Mouse (Mus musculus): Measurements from ENCODE around the gene Ankrd33b.

The Ankrd33b gene

GRCm38 (mm10) chr15:31265404-31265803, 102.1 kb downstream of the Ankrd33b start:
- no peak for DNase-seq (ENCODE audit: low spot score in 2 of 2)

- peak; percentile 76 to 79 for DNase-seq (ENCODE audit: low spot score in 2 of 2)
These were observed 102.7 kb downstream of the Ankrd33b start for GRCm38 (mm10) chr15:31264827-31265226.

- DNase-seq (ENCODE audit: low spot score in 2 of 2) = no peak
These were observed 105.2 kb downstream of the Ankrd33b start for GRCm38 (mm10) chr15:31262361-31262760.

GRCm38 (mm10) chr15:31261094-31261493, 106.4 kb downstream of the Ankrd33b start:
- no peak for DNase-seq (ENCODE audit: low spot score in 2 of 2)

GRCm38 (mm10) chr15:31258693-31259439, 108.7 kb downstream of the Ankrd33b start:
- no peak for DNase-seq (ENCODE audit: low spot score in 2 of 2)

GRCm38 (mm10) chr15:31258029-31258692, 109.4 kb downstream of the Ankrd33b start:
- DNase-seq (ENCODE audit: low spot score in 2 of 2) = no peak

- DNase-seq (ENCODE audit: low spot score in 2 of 2) = no peak
These were observed 110.2 kb downstream of the Ankrd33b start for GRCm38 (mm10) chr15:31257329-31257728.

GRCm38 (mm10) chr15:31255762-31256161, 111.8 kb downstream of the Ankrd33b start:
- no peak for DNase-seq (ENCODE audit: low spot score in 2 of 2)

GRCm38 (mm10) chr15:31254939-31255535, 112.5 kb downstream of the Ankrd33b start:
- DNase-seq (ENCODE audit: low spot score in 2 of 2) = no peak

GRCm38 (mm10) chr15:31253963-31254362, 113.6 kb downstream of the Ankrd33b start:
- no peak for DNase-seq (ENCODE audit: low spot score in 2 of 2)

GRCm38 (mm10) chr15:31253380-31253779, 114.1 kb downstream of the Ankrd33b start:
- no peak for DNase-seq (ENCODE audit: low spot score in 2 of 2)

GRCm38 (mm10) chr15:31252590-31253311, 114.8 kb downstream of the Ankrd33b start:
- no peak for DNase-seq (ENCODE audit: low spot score in 2 of 2)

- no peak for DNase-seq (ENCODE audit: low spot score in 2 of 2)
These were observed 116.3 kb downstream of the Ankrd33b start for GRCm38 (mm10) chr15:31251189-31251588.

GRCm38 (mm10) chr15:31250676-31251075, 116.8 kb downstream of the Ankrd33b start:
- no peak for DNase-seq (ENCODE audit: low spot score in 2 of 2)

GRCm38 (mm10) chr15:31250027-31250426, 117.5 kb downstream of the Ankrd33b start:
- no peak for DNase-seq (ENCODE audit: low spot score in 2 of 2)

GRCm38 (mm10) chr15:31248882-31249281, 118.6 kb downstream of the Ankrd33b start:
- no peak for DNase-seq (ENCODE audit: low spot score in 2 of 2)

GRCm38 (mm10) chr15:31247035-31247434, 120.5 kb downstream of the Ankrd33b start:
- DNase-seq (ENCODE audit: low spot score in 2 of 2) = no peak

GRCm38 (mm10) chr15:31245934-31246333, 121.6 kb downstream of the Ankrd33b start:
- DNase-seq (ENCODE audit: low spot score in 2 of 2) = no peak

GRCm38 (mm10) chr15:31244696-31245445, 122.7 kb downstream of the Ankrd33b start:
- no peak for DNase-seq (ENCODE audit: low spot score in 2 of 2)

- no peak for DNase-seq (ENCODE audit: low spot score in 2 of 2)
These were observed 124.3 kb downstream of the Ankrd33b start for GRCm38 (mm10) chr15:31243260-31243659.
